Mouse (Mus musculus) megakaryocyte, adult 5-6 weeks (primary cell): ENCODE data around the gene Depdc5. TPM values are rescaled to one million over a fixed set of nuclear protein-coding genes. Genes with fewer than 3 reads are reported as not detected.
A peak's percentile ranks its signal among the peaks of the same experiment; 100 is the strongest.

Experiments used
- ATAC-seq: 2 replicates; pipeline ENCODE4 v1.8.0; 2016; ENCODE audit warnings: mild to moderate bottlenecking, inconsistent platforms; ENCODE audit not compliant: poor library complexity, severe bottlenecking
- total RNA-seq, 2 experiments: library from RNA; stranded (forward) in 1 of 2; stranded (reverse) in 1 of 2; fragments of 153-499, 151-499 nt in 1 of 2; fragments of 221-1000, 200-1000 nt in 1 of 2; gene quantifications; 2 replicates each; pipeline versions ENCODE4 v1.2.3 to v1.2.4; 2015 to 2017

Gene Depdc5
- total RNA-seq, 2 experiments from 2014 or later, result 23.2 to 25.9 TPM

DNA sequence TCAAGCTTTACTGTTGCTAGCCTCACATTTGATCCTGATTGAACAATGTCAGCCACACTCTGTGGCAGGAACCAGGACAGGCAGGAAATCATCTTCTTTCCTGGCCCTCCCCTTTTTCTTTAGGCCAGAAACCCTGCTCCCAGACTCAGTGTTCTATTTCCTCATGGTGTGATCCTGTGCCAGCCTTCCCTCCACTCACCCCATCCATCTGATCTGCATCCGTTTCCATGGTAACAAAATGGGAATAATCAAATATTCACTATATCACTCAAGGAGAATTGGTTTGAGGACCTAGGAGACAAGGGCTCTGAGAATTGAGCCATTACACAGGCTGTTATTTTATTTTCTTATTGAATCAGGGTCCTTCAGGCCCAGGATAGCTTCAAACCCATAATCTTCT, 133.1 kb downstream of the Depdc5 start:
- ATAC-seq, result no peak

DNA sequence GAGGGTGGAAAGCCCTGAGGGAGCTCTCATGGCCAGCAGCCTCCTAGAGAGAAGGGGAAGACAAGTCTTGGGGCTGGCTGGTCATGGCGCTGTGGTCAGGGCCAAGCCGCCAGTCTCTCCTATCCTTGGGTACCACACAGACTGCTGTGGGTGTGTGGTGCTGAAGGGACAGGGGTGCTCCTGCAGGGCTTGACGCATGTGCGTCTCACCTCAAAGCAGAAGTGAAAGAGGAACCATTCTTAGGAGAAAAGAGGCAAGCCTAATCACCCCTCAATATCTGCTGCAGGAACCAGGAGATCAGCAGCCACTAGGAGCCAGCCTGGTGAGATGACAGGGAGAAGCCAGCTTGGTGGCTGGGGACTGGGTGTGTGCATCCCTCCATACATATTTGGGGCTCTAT, 134.2 kb downstream of the Depdc5 start:
- ATAC-seq, result peak; percentile 98

DNA sequence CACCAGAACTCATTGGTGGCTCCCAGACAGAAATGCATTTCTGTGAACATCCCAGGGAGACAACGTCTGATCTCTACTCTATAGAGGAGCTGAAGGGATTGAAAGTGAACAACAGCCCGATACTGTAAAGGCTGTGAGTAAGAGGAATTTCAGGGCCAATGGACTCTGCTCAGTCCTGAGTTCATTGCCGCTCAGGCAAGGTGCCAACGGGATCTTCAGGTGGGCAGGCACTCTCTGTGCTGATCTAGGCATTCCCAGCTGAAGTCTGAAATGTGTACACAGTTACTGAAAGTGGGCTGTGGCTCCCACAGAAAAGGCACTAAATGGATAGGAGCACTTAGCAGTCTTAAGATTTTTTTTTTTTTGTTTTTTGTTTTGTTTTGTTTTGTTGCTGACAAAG, 135.3 kb downstream of the Depdc5 start:
- ATAC-seq, result no peak

DNA sequence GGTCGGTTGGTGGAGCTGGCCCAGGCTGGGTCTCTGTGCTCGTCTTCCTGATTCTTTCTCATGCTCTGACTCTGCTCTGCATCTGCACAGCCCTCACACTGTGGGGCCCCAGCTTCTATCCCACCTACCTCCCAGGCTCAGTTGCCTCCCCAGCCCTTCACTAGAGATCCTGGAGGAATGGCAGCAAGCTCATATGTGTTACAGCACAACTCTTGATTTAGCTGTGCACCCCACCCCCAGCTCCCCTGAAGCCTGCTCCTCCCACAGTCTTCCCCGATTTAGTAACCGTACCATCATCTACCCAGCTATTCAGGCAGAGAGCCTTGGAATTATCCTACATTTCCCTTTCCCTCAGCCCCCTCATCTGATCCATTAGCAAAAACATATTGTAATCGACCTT, 137.6 kb downstream of the Depdc5 start:
- no peak for ATAC-seq

DNA sequence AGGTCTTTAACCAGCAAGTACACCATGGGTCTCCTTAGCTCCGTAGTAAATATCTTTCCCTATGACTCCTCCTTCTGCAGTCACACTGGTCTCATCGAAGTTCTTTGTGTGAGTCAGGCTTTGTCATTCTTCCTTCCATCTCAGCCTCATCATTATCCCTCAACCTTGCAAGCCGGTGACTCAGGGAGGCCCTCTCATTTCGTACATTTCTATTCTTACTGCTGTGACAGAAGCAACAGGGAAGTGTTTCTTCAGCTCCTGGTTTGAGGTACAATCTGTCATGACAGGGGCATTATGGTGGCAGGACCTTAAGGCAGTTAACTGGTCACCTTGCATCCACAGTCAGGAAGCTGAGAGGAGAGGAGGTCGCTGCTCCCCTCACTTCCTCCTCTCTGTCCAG, 139.3 kb downstream of the Depdc5 start:
- no peak for ATAC-seq

DNA sequence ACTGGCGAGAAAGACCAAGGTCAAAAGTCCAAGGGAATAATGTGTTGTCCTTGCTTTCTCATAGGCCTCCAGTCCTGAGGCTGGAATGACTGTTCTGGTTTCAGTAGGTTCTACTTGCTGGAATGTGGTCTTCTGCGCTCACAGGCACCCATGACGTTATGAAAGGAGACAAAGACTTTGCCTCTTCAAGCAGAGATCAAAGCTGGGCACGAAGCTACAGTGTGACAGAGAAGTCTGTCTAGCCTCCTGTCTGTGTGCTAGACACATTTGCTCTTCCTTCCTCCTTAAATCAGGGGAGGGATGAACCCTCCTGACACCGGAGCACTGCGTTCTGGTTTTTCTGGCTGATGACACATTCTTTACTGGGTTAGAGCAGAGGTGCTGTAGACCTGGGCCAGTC, 140.0 kb downstream of the Depdc5 start:
- ATAC-seq, result no peak

DNA sequence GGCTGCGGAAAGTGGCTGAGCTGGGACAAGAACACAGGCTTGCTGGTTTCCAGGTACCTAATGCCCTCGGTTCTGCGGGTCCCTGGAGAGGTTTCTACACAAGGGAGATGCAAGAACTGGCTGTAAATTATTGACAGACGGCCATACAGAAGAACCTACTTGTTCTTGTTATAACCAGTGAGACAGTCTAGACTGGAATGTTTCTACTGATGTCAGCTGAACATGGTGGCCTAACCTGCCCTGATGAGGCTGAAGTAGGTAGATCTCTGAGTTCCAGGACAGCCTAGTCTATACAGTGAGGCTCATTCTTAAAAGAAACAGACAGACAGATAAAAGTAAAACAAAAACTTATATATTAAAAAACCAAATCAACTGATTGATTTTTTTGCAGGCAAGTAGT, 140.6 kb downstream of the Depdc5 start:
- no peak for ATAC-seq

DNA sequence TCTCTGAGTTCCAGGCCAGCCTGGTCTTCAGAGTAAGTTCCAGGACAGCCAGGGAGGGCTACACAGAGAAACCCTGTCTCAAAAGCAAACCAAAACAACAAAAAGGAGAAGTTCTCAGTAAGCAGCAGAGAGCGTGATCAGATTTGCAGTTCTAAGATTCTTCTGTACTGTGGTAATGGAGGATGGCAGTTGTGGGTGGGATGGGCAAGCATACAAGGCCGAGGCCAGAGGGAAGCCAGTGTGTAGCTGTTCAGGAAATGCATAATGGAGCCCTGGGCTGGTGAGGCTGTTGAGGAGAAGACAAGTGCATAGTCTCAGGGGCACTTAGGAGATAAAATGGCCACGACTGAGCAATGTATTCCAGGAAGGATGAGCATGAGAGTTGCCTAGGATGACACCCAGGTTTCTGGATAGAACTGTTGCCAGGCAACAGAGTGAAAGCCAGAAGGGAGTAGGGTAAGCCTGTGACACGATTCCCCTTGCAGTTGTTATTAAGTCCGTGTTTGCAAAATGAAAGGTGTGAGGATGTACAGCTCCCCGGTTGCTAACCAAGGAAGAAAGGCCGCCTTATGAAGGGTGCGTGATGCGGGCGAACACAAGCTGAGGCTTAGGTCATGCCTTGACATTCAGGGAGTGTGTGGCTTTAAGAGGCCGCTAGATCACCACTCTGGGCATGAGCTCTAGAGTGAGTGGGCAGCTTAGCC, 142.1 kb downstream of the Depdc5 start:
- no peak for ATAC-seq

DNA sequence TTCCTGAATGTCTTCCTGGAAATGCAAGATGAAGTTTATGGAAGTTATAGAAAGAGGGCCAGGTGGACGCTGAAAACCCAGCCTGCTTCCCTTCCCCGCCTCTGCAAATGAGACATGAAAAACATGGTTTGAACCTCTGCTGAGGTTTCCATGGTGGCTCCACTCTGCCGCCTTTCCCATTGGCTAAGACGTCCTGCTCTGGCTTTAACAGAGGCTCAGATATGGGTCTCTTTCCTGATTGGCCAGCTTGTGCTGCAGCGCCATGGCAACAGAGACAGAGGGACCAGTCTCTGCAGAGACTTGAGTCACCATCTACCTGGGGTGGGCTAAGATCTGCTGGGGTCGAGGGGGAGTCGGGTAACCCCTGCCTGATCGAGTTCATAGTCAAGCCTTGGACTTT, 143.2 kb downstream of the Depdc5 start:
- ATAC-seq, result no peak

DNA sequence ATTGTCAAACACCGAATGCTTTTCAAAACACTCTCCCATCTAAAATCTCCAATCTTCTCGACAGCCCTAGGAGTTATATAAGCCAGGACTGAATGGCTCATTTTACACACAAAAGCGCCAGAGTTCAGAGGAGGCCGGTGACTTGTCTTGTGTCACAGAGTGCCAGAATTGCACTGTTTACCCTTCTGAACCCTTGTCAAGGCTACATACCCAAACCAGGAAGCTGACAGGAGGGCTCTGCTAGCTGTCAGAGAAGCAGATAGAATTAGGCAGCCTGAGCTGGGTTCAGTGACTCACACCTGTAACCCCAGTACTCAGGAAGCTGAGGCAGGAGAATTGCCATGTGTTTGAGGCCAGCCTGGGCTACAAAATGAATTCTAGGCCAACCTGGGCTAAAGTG, 143.9 kb downstream of the Depdc5 start:
- ATAC-seq, result no peak

DNA sequence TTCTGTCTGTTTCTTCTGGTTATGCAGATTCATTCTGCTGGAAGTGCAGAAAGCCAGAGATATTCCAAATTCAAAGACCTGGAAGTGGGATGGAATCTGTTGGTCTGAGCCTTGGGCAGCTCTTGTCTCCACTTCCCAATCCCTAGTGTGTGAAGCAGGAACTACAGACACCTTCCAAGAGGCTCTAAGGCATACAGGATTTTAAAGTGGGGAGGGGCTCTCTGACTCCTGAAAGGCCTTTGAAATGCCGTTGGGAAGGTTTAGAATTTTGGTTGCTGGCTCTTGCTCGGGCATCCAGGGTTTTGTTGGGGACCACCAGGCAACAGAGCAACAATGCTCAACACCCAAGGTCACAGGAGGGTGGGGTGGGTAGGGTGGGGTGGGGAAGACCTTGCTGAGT, 145.8 kb downstream of the Depdc5 start:
- ATAC-seq, result no peak

DNA sequence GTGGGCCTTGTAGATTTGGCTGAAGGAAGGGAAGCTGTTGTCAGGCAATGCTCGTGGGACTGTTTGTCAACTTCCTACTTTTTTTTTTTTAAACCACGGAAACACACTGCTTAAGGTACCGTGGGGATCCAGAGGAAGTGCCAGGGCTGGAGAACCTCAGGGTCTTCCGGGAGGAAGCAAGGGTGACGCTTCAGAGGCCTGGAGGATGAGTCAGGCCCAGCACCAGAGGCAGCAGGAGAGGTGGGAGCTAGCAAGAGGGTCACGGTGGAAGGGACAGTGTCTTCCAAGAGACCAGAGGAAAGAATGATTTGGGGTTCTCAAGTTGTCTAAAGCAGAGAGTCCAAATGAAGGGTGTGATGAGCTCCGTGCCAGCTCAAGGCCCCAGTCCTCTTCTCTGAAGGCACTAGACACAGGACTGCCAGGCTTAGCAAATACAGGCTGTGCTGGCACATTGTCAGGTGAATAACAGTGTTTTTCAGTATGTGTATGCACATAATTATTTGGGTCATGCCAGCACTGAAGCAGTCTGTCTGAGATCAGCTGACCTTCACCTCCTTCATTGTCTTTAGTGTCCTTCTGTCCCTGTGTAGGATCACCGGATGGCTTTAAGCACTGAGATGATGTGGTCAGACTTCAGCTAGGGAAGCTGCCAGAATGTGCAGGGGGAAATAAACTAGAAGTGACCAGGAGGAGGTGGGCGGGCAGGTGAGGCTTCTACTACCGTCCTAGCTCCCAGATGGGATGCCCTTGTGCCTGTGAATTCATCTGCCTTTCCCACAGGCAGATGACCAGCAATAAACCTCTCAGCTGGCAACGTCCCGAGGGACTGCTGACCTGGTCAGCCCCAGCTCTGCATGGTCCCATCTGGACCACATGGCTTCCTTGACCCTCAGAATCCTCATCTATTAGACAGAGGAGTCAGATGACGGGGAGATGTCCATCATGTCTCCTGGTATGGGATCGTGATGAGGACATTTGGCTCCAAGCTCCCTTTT, 146.6 kb downstream of the Depdc5 start:
- ATAC-seq, result peak; percentile 96

DNA sequence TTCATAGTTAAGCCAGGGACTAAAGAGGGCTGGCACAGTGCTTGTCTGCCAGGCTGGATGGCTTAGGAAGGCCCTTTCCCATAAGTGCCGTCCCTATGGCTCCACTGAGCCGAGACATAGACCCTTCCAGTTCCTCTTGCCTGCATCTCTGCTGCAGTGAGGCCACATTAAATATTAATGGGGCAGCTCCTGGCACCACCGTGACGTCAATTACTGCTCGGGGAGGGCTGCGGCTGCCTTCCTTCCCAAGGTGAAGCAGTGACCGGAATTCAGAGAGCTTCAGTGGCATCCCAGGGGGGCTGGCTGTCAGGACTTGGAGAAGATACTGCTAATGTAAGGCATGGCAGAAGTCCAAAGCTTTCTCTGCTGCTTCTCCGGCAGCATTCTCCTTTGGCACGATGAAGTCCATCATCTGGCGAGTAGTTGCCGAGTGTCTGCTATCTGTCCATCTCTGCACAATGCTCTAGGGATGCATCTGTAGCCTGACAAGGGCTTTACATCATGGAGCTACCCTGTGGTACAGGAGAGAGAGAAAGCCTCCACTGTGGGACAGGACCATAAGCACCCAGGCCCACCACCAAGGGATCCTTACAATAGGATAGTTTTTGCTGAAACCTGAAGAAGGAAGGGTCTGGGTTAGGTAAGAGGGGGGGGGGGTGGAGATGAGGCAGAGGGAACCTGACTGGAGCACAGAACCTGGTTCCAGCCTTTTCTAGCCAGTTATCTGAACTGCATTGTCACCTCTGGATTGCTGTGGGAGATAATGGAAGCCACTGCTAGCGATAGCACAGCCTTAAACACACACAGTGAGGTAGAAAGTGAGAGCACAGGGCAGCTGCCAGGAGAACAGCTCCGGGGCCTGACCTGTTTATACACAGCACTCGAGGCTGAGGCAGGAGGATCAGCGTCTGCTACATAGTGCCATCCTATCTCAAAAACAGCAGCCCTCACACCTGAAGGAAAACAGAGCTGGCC, 147.9 kb downstream of the Depdc5 start:
- no peak for ATAC-seq

DNA sequence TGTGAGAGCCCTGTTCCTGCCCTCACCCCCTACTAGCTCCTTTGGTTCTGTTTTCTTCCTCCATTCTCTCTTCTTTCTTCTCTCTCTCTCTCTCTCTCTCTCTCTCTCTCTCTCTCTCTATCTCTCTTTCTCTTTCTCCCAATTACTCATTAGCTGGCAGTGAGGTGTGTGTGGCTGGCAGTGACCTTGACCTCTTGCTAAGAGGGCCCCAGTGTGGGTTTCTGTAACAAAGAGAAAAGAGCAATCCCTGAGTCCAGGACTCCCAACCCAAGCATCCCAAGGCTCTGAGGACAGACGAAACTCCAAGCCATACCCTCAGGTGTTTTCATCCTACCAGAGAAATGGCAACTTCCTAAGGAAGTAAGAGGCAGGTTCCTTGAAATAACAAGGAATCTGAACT, 150.6 kb downstream of the Depdc5 start:
- ATAC-seq, result no peak

DNA sequence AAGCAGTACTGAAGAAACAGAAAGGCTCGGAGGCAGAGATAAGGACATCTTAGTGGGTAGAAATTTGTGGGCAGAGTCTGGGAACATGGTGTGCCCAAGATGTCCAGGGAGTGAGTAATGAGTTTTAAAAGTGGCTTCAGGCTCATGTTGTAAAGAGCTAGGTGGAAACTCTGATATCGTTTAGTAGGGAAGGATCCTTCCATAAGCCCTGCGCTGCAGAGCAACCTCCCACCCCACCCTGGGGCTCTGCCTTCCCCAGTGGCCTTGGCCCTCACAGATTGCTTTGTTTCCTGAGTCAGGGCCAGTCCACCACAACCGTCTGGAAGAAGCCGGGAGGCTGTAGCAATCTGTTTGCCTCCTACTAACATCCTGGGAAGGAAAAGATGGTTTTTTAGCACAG, 152.1 kb downstream of the Depdc5 start:
- no peak for ATAC-seq

DNA sequence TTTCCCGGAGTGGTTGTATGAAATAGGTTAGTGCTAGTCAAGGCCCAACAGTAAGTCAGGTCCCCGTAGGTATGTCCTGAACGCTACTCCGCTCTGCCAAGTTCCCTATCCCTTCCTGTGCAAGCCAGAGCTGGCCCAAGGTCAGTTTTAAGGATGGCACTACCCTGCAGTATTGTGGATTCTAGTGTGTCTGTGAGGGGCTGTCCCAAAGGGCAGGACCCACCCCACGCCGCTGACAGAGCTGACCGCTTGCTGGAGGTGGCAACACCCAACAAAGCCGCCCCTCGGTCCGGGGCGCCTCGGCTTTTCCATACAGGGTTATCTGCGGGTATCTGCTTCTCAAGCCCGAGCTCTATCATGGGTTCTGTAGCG, 154.7 kb downstream of the Depdc5 start:
- ATAC-seq, result peak; percentile 47

DNA sequence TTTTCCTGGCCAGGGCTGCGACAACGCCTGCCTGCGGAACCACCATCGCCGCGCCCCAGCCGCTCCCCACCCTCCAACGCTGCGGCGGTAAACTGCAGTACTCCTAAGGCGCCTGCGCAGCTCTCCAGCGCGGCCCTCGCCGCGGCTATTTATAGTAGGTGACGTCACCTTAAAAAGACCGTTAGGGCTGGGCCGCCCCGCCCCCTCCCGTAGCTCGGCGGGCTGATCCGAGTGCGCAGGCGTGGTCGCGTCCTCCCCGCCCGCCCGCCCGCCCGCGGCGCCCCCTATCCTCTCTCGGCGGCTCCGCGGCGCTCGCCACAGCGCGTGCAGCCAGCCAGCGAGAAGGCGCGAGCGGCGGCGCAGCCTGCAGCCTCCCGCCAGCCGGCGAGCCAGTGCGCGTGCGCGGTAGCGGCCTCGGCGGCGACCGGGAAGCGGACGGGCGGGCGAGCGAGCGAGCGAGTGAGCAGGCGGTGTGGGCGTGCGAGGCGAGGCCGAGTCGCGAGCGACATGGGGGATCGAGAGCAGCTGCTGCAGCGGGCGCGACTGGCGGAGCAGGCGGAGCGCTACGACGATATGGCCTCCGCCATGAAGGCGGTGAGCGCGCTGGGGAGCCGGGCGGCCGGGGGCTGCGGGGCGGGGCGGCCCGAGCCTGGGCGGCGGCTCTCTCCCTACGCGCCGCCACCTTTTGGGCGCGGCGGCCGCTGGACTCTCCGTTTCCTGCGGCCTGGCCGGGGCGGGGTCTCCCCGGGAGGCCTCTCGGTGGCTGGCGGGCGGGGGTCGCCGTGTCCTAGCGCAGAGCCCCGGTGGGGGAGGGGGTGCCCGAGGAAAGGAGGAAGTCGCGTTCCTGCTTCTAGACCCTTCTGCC, 155.3 kb downstream of the Depdc5 start, which contains the start of gene Ywhah:
Ywhah (plus strand) TSS at position 256 of the 865 bp plus-strand sequence.
- peak; percentile 88 for ATAC-seq

DNA sequence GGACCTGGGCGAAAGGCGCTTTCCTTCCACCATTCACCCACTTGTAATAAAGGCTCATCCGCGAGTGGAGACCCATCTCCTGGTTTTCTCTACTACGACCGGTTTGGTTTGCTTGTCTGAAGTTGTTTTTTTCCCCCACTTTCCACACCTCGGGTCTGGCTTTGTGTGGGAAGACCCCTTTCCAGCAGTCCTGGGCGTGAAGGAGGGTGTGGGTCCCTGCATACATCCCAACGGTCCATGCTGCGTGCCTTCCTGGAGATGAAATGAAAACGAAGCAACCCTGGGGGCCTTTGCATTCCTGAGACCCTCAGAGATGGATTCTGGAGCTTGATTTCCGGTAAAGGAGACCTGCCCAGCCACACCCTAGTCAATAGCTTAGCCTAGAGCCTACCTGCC, 155.9 kb downstream of the Depdc5 start:
- ATAC-seq, result no peak

DNA sequence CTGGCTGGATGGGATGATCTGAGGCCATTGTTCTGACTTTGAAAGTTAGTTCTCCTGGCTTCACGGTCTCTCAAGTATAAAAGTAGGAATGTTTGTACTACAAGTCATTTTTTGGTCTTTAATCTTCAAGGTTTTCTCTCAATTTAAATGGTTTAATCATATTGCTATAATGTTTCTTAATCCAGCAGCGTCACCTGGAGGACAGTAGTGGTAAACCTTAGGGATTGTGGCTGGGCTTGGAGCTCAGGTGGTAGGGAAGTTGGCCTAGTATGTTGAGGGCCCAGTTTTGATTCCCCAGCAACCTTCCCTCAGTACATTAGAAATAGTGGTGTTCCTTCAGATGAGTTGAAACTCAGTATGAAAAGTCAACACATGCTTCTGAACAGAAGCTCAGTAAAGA, 158.1 kb downstream of the Depdc5 start:
- ATAC-seq, result no peak

DNA sequence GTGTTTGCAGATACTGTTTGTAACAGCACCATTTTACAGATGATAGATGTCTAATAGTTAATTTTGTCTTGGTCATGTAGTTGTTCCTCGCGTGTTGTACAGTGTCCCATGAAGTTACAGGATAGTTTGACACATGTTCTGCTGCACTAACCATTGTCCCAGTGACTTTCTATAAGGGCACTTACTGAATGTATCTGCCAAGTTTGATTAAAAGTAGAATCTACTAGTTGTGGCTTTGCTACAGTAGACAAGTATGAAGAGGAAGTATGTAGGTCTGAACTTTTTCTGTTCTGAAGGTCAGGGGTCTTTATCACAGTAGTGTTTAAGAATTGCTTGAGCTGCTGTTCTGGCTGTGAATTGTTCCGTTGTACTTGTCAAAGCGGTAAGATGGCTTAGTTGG, 159.8 kb downstream of the Depdc5 start:
- ATAC-seq, result no peak
